Mouse (Mus musculus): ENCODE data around the gene Mrpl34.

The Mrpl34 gene

DNA sequence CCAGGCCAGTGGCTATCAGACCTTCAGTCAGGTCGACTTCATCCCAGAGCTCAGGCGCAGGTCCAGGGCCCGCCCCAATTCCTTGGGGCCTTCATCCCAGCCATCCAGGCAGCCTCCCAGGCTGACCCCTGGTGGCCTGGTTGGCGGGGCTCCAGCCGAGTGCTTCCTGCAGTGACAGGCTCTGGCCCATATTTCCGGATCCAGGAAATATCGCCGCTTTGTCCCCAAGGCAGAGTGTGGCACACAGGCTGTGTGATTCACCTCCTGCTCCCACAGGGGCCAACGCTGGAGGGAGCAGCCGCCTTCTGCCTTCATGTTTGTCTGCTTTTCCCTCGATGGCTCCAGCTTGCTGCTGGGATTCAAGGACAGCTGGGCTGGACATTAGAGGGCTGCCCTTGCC, 31.7 kb downstream of the Mrpl34 start:
- peak; percentile 93 to 94 for DNase-seq (ENCODE audit: low spot score in 2 of 2)

DNA sequence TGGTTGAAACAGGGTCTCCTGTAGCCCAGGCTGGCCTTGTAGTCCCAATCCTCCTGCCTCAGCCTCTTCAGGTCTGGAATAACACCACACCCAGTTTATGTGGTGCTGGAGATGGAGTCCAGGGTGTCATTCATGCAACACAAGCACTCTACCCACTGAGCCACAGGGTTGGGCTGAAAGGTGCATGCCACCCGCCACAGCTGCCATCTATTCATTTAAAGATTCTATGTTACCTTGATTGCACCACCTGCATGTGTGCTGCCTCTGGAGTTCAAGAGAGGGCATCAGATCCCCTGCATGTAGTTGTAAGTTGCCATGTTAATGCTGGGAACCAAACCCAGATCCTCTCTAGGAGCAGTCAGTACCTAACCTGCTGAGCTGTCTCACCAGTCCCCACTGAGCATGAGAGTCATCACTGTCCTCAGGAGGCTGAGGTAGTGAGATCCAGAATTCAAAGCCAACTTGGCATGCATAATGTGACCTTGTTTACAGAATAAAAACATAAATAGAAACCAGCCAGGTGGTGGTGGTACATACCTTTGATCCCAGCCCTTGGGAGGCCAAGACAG, 32.4 kb downstream of the Mrpl34 start:
- DNase-seq (ENCODE audit: low spot score in 2 of 2) = no peak

DNA sequence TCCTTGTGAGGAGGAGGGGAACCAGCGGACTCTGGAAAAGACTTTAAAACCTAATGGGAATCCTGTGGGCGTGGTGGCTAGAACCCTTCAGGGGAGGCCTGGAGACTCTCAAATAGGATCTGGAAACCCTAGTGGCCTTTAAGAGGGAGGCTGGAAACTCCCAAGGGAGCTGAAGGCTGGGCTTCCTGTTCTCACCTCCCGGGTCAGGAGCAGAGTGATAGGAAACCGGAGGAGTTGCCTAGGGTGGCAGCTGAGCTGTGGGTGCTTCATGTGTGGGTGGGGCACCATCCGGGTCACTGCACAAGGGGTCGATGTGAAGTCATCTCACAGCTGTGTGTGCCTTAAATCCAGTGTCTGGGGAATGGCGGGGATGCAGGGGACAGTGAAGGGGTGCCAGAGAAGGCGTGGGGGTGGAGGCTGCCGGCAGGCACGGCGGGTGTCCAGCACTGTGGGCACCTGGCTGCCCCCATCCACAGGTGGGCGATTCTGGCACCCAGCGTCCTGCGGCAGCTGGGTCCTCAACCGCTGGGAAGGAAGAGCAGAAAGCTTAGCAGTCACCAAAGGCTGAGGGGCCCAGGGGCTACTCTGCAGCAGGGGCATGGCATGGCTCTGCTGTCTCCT, 33.2 kb downstream of the Mrpl34 start:
- DNase-seq (ENCODE audit: low spot score in 2 of 2) = peak; percentile 66 to 79

DNA sequence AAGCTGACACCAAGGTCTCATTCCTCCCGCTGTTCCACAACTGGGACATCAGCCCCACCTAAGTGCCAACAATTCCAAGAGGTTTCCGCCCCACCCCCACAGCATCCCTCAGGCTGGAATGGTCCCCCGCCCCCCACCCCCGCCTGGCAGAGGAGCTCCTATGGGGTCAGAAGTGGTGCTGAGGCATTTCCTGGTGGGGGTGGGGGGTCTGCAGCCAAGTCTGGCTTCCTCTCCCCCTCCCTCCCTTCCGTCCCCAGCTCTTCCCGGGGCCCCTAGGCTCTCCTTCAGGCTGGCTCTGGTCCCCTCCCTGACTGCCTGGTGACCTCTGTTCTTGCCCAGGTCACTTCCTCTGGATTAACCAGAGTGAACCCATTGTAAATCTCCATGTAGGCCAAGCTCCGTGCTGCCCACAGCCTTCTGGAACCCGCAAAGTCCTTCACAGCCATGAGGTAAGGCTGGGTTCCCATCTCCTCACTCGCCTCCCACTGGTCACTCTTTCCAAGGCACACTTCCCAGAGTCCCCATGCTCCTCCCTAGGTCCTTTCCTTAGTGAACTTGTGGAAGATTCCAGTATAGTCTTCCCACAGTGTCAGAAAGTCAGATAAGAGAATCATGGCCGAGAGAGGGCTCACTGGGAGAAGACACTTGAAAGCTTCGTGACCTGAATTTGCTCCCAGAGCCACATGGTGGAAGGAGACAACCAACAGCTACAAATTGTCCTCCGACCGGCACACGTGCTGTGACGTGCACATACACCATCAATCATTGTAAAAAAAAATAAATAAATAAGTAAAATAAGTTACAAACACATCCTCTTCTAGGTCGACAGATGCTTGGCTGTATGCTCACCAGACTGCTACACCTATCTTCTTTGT, 34.3 kb downstream of the Mrpl34 start:
- no peak for DNase-seq (ENCODE audit: low spot score in 2 of 2)

DNA sequence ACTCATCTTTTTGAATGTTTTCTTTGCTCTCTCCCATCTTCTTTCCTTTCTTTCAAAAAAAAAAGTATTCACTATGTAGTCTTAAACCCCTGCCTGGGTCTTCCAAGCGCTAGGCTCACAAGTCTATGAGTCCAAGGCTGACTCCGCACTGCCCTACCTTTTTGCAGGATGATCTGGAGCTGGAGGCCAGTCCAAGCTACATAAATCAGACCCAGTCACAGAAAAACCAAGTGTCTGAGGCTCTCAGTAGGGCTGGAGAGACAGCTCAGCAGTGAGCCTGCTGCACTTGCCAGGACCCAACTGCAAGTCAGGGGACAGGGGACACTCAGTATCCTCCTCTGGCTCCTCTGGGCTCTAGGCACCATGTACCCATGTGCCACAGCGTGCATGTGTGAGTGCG, 39.6 kb downstream of the Mrpl34 start:
- no peak for DNase-seq (ENCODE audit: low spot score in 2 of 2)

DNA sequence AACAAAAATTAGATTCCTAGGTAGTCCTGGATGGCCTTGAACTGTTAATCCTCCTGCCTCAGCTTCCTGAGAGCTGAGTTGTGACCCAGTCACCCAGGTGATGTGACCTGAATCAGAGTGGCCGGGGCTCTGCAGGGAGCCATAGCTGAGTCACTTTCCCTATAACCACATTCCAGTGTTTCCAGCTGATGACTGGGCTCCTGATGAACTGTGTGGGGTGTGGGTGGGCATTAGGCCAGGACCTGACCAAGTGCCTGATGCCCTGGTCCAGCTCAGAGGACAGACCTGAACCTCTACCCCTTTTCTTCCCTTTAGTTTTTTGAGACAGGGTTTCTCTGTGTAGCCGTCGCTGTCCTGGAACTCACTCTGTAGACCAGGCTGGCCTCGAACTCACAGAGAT, 40.6 kb downstream of the Mrpl34 start:
- DNase-seq (ENCODE audit: low spot score in 2 of 2) = no peak

DNA sequence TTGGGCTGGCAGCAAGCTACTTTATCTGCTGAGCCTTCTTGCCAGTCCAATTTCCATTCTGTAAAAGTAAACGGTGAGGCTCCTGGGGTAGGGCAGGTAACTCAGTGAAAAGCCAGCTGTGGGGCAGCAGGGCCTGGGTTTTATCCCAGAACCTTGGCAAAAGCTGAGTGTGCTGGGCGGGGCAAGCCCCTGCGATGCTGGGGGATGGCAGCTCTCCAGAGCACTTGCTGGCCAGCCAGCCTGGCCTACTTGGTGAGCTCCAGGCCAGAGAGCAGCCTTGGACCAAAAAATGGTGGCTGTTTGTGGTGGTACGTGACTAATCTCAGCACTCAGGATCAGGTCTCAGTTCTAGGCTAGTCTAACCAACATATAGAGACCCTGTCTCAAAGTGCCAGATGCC, 41.2 kb downstream of the Mrpl34 start:
- peak in 1 of 2 experiments; percentile 59 for DNase-seq (ENCODE audit: low spot score in 2 of 2)

DNA sequence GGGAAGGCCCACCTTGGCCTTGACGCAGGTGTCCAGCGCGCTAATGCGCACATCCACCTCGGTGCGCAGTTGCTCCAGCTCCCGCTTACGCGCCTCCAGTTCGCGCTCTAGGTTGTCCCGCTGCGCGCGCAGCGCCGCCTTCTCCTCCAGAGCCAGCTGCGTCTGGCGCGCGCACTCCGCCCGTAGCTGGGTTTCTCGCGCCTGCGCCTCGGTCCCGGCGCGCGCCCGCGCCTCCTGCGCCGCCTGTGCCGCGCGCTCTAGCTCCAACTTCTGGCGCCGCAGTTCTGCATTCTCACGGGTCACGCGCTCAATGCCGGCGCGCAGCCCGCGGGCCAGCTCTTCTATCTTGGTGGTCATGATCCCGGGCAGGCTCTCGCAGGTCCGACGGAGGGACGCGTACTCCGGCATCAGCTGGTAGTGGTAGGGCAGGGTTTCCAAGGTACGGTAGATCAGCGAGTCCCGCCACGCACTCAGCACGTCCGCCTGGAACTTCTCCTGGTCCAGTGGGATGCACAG, 42.9 kb downstream of the Mrpl34 start:
- peak; percentile 76 to 84 for DNase-seq (ENCODE audit: low spot score in 2 of 2)

DNA sequence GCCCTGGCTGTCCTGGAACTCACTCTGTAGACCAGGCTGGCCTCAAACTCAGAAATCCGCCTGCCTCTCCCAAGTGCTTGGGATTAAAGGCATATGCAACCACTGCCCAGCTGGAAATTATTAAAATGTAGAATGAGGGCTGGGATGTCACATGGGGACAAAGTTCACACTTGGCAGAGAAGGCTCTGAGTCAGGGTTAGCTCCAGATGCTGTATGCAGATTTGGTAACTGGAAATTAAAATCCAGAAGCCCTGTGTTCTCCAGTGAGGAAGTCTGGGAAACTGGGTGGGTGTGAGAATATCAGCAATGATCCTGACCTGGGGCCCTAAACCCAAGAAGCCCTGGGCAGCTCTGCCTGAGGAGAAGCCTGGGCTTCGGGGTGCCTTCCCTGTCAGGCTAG, 44.6 kb downstream of the Mrpl34 start:
- DNase-seq (ENCODE audit: low spot score in 2 of 2) = peak in 1 of 2 experiments; percentile 48

DNA sequence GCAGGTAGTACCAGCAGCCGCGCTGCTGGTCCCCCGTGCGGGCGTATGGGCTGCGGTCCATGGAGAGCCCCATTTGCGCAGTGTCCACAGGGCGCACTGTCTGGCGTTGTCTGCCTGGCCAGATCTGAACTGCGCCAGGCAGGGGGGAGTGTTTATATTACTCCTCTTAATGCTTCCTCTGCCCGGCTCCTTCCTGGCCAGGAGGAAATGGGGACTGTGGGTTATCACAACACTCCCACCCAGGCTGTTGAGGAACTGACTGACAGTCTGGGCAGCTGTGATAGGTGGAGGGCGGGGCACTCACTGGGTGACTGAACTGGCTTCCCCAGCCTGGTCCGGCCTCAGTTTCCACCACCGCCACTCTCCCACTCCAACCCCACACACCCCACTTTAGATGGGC, 46.9 kb downstream of the Mrpl34 start, which contains the start of gene Plvap:
Plvap (minus strand) TSS at position 109 of the 400 bp plus-strand sequence.
- DNase-seq (ENCODE audit: low spot score in 2 of 2) = no peak

DNA sequence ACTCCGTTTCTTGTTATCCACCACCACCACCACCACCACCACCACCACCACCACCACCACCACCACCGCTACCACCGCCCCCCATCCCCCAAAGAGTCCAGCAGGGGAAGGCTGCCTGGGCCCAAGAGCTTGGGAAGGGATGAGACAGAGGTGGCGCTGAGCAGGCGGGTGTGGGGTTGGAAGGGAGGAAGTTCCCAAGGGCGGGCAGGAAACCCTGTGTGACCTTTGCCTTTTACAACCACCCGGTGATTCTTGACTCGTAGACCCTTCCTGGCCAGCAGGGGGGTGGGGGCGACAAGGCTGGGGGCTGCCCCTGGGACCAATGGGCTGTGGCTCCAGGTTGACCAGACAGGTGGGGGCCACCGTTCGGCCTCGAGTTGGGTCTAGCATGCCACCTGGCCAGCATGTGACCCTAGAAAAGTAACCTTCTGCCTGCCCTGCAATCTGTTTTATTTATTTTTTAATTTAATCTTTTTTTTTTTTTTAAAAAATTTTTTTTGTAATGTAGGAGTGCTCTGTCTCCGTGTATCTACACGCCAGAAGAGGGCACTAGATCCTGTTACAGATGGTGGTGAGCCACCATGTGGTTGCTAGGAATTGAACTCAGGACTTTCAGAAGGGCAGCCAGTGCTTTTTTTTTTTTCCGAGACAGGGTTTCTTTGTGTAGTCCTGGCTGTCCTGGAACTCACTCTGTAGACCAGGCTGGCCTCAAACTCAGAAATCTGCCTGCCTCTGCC, 48.4 kb downstream of the Mrpl34 start:
- DNase-seq (ENCODE audit: low spot score in 2 of 2) = no peak

DNA sequence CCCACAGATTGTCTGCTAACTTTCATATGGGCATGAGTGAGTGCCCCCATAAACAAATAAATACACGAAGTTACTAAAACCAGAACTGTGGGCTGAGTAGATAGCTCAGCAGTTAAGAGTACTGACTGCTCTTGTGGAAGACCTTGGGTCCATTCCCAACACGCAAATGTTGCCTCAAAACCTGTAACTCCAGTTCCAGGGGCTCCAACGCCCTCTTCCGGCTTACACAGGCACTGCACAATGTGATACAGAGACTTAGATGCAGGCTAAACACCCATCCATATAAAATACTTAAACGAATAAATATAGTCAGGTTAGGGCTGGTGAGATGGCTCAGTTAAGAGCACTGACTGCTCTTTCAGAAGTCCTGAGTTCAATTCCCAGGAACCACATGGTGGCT, 50.3 kb downstream of the Mrpl34 start:
- DNase-seq (ENCODE audit: low spot score in 2 of 2) = no peak
